Mouse (Mus musculus) liver, embryonic 14.5 days (tissue): ENCODE data around the gene Sowahb.

Source experiments
- CTCF ChIP-seq: IDR thresholded peaks from 2 replicates; pipeline ENCODE4 v1.5.1; 2016; ENCODE audit warnings: antibody characterized with exemption, low read depth, control low read depth
- EP300 ChIP-seq: IDR thresholded peaks from 2 replicates; pipeline ENCODE4 v1.6.1; 2016; ENCODE audit warnings: antibody characterized with exemption, low read depth

DNA sequence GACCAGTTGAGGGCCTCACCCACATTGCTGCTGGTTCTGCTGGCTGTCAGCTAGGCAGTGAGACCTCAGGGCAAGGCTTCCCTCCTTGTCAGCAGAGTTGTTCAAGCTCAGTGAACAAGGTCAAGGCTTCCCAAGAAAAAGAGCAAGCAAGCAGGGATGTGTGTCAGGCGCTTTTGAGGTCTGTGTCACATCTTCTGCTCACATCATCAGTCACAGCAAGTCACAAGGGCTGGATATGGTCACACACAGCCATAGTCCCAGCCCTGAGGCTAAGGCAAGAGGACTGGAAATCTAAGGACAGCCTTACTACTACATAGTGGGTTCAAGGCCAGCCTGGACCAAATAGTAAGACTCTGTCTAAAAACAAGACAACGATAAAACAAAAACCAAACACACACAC lies 50.0 kb downstream of the Sowahb start:
- TF ChIP-seq EP300 (no peak), CTCF (no peak)
